ENCODE assay signal across 8 mouse cellular contexts in genomic region chr14:30630811-30631576, GRCm38 (mm10). TPM values are rescaled to one million over a fixed set of nuclear protein-coding genes. Genes with fewer than 3 reads are reported as not detected.
DNase-seq lines count a peak whose midpoint lies in the region; ATAC-seq lines count a peak whose summit lies in the region.

No protein-coding gene starts in this region.

- H3K4me1 ChIP-seq in stomach, embryonic 15.5 days = peaks cover 29% of the 10 kb centered on the region
- H3K4me1 ChIP-seq in forebrain, embryonic 13.5 days = peaks cover 9% of the 10 kb centered on the region

- H3K27ac ChIP-seq in stomach, embryonic 15.5 days = peak overlapping the region; percentile 3; the same call in 1 of the 2 replicates
- H3K27ac ChIP-seq in forebrain, embryonic 13.5 days = no peak overlapping the region

- 60% methylated on average over 5 of the region's 5 CpGs for WGBS in stomach, embryonic 15.5 days
- WGBS in forebrain, embryonic 13.5 days = 75% methylated on average over 5 of the region's 5 CpGs

- H3K36me3 ChIP-seq in stomach, embryonic 15.5 days = no peaks in the 10 kb centered on the region
- H3K36me3 ChIP-seq in forebrain, embryonic 13.5 days (ENCODE audit: poor library complexity, severe bottlenecking) = no peaks in the 10 kb centered on the region

- peak; percentile 47 to 60 for DNase-seq in spleen, postnatal 36 days (ENCODE audit: low spot score in 2 of 2)
- DNase-seq in spleen, postnatal 10 days (ENCODE audit: low spot score in 2 of 2) = no peak
- DNase-seq in gastrocnemius, postnatal 10 days = peak; percentile 42
- peak; percentile 62 to 66 for DNase-seq in kidney, postnatal 36 days
- no peak for DNase-seq in adrenal gland, adult (ENCODE audit: inconsistent age in 2 of 2, low spot score in 1 of 2)
- DNase-seq in thymus, postnatal 4 days = no peak

- ATAC-seq in stomach, embryonic 15.5 days (ENCODE audit: insufficient read depth, low FRiP score, low read depth) = no peak
- ATAC-seq in forebrain, embryonic 13.5 days = no peak

- no peak overlapping the region for H3K4me2 ChIP-seq in stomach, embryonic 15.5 days
- H3K4me2 ChIP-seq in forebrain, embryonic 13.5 days = no peak overlapping the region

- no peaks in the 10 kb centered on the region for H3K9me3 ChIP-seq in stomach, embryonic 15.5 days
- H3K9me3 ChIP-seq in forebrain, embryonic 13.5 days (replicated peaks) = no peaks in the 10 kb centered on the region

- no peak overlapping the region for H3K4me3 ChIP-seq in stomach, embryonic 15.5 days (replicated peaks)
- H3K4me3 ChIP-seq in forebrain, embryonic 13.5 days = no peak overlapping the region

- no peaks in the 10 kb centered on the region for H3K27me3 ChIP-seq in stomach, embryonic 15.5 days (replicated peaks)
- peaks cover 6% of the 10 kb centered on the region; the same call in 1 of the 2 replicates for H3K27me3 ChIP-seq in forebrain, embryonic 13.5 days

- no peak overlapping the region for H3K9ac ChIP-seq in stomach, embryonic 15.5 days
- H3K9ac ChIP-seq in forebrain, embryonic 13.5 days = no peak overlapping the region

RNA-seq across cellular contexts. Expression of gene Prkcd, which starts 5.0 kb away (rescaled TPM):
- 10 to 100 TPM; 10.9 to 18.6 TPM for total RNA-seq in gastrocnemius, postnatal 10 days (2021)
- 56.2 and 59.1 TPM in 2 replicates for polyA plus RNA-seq in stomach, embryonic 15.5 days (2015; fragmentation: Nextera tagmentation; extraction: Ambion mirVana)
- polyA plus RNA-seq in forebrain, embryonic 13.5 days (2015; fragmentation: Nextera tagmentation; extraction: Ambion mirVana) = 21.4 and 21.9 TPM in 2 replicates

RNA-seq across cellular contexts. Expression of gene Rft1, which starts 23.2 kb away (rescaled TPM):
- 1 to 10 TPM; 6.4 to 7.3 TPM for total RNA-seq in gastrocnemius, postnatal 10 days (2021)
- 14.7 and 17.3 TPM in 2 replicates for polyA plus RNA-seq in stomach, embryonic 15.5 days (2015; fragmentation: Nextera tagmentation; extraction: Ambion mirVana)
- 8.8 and 9.3 TPM in 2 replicates for polyA plus RNA-seq in forebrain, embryonic 13.5 days (2015; fragmentation: Nextera tagmentation; extraction: Ambion mirVana)

Comparison
In these comparisons a context has a peak if more than half of its experiments do, and no peak if none do; other contexts are left out.
1. DNase-seq: peak in spleen, postnatal 36 days (2 of 2), gastrocnemius, postnatal 10 days (single experiment) and kidney, postnatal 36 days (2 of 2); none in spleen, postnatal 10 days (0 of 2), adrenal gland, adult (0 of 2) and thymus, postnatal 4 days (single experiment).